Mouse (Mus musculus) myocyte (in vitro differentiated cells): ENCODE data around the gene Mtrex.

ENCODE experiments used
- CEBPB ChIP-seq: IDR thresholded peaks from 2 replicates; pipeline ENCODE4 v1.6.1; 2011; ENCODE audit warnings: mild to moderate bottlenecking, moderate library complexity; ENCODE audit not compliant: poor library complexity, insufficient read depth, severe bottlenecking
- E2F4 ChIP-seq: IDR thresholded peaks from one replicate; pipeline ENCODE4 v1.6.1; 2011; ENCODE audit warnings: mild to moderate bottlenecking, control low read depth, moderate library complexity; ENCODE audit not compliant: insufficient read depth
- MAX ChIP-seq: IDR thresholded peaks from one replicate; pipeline ENCODE4 v1.6.1; 2011; ENCODE audit warnings: low read depth, mild to moderate bottlenecking, control low read depth
- MYOG ChIP-seq, 3 experiments: IDR thresholded peaks; one replicate each; pipeline ENCODE4 v1.6.1; 2011; ENCODE audit warnings: control low read depth in 2 of 3, low read depth in 2 of 3, mild to moderate bottlenecking in 2 of 3; ENCODE audit not compliant: insufficient read length in 2 of 3, control insufficient read depth in 1 of 3, insufficient read depth in 1 of 3
- POLR2A ChIP-seq: IDR thresholded peaks from one replicate; pipeline ENCODE4 v1.6.1; 2011; ENCODE audit warnings: low read depth, mild to moderate bottlenecking, control low read depth, moderate library complexity; ENCODE audit not compliant: insufficient read length
- POLR2AphosphoS2 ChIP-seq: IDR thresholded peaks from one replicate; pipeline ENCODE4 v1.6.1; 2011; ENCODE audit warnings: low read depth, control low read depth; ENCODE audit not compliant: insufficient read length
- REST ChIP-seq: IDR thresholded peaks from one replicate; pipeline ENCODE4 v1.6.1; 2011; ENCODE audit warnings: mild to moderate bottlenecking, control low read depth, moderate library complexity; ENCODE audit not compliant: insufficient read depth, insufficient read length
- SRF ChIP-seq: IDR thresholded peaks from one replicate; pipeline ENCODE4 v1.6.1; 2011; ENCODE audit warnings: low read depth; ENCODE audit not compliant: control insufficient read depth, insufficient read length
- TCF12 ChIP-seq: IDR thresholded peaks from one replicate; pipeline ENCODE4 v1.6.1; 2011; ENCODE audit warnings: mild to moderate bottlenecking, control low read depth; ENCODE audit not compliant: poor library complexity, insufficient read depth, severe bottlenecking
- TCF3 ChIP-seq: IDR thresholded peaks from one replicate; pipeline ENCODE4 v1.6.1; 2011; ENCODE audit warnings: low read depth, control low read depth; ENCODE audit not compliant: insufficient read length
- USF1 ChIP-seq: IDR thresholded peaks from one replicate; pipeline ENCODE4 v1.6.1; 2011; ENCODE audit warnings: low read depth, mild to moderate bottlenecking, control low read depth, moderate library complexity

DNA sequence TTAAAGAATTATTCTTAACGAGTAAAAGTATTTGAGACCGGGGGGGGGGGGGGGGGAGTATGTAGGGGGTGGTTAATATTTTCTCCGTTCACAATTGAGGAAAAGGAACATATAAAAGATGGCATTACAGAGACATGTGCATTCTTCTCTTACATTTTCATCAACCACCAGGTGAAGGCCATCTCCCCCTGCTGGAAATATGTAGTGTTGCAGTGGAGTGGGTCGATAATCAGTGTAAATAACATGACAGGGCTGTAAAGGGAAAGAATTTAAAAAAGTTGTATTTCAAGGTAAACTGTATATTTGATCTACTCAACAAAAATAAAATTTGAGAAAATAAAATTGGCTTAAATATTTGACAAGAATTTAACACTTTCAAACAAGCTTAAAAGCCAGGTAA lies 17.5 kb downstream of the Mtrex start:
- TF ChIP-seq POLR2A (no peak), TCF12 (no peak), SRF (no peak), MAX (no peak), POLR2AphosphoS2 (no peak), TCF3 (no peak), CEBPB (no peak), REST (no peak), MYOG (IDR thresholded peaks at IDR 0.05; ENCODE audit: control insufficient read depth in 1 of 3, insufficient read depth in 1 of 3, insufficient read length in 2 of 3, low read depth in 2 of 3) (no peak), USF1 (no peak), E2F4 (no peak)
